Mouse (Mus musculus): ENCODE measurements at regions not wholly inside any gene's neighbourhood (a gene's known extent, or its start where the extent isn't known, plus 50 kb on each side); places are given as distances from the start of the nearest gene placed in this dataset.

DNA sequence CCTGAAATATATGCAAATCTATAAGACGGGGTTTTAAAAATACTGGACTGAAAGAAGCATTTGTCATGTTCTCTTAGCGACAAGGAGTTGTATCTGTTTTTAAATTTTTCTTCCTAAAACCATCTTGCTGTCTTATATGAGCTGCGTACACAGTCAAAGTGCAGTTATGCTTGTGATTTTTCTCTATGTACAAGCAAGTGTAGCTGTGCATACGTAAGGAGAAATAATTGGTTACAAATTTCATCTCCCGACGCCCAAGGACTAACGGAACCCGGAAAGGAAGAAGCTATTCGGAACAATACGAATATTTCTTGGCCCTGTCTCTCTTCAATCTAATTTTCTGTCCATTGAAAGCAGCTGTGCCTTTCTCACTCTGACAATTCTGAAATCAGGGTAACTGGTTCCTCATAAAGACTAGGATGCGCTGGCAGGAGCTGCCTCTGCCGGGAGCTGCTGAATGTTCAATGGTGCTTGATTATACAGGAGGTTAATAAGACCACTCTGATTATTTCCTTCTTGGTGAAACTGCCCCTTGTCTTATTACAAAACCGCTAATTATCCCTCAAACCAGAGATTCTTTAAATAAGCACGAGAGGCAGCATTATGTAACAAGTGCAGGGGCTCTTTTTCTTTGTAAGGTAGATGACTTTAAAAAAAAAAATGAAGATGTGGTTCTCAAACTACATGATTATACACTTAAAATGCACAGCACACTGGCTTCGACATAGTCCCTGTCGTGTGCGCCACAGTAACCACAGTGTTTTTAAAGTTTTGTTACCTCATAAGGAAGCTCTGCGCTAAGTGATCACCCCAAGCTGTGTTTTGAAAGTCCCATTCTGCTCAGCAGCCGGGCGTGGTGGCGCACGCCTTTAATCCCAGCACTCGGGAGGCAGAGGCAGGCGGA lies 296.8 kb downstream of the Spry2 start:
- ATAC-seq (ENCODE audit: extremely low read depth, insufficient number of reproducible peaks, low FRiP score, poor library complexity, severe bottlenecking) (no peak), DNase-seq (ENCODE audit: low spot score) (no peak)
- Histone ChIP-seq H3K36me3 (replicated peaks) (no peaks in the 10 kb centered on the region), H3K4me1 (ENCODE audit: insufficient read depth, low read depth, low read length) (no peaks in the 10 kb centered on the region), H3K27me3 (ENCODE audit: insufficient read depth, low read length) (no peaks in the 10 kb centered on the region), H3K4me3 (ENCODE audit: low read depth, low read length) (no peak overlapping the region), H3K9me3 (replicated peaks) (peaks cover 33% of the 10 kb centered on the region)
- TF ChIP-seq GATA1 (IDR thresholded peaks at IDR 0.05; ENCODE audit: borderline replicate concordance, low read length) (no peak), GATA2 (IDR thresholded peaks at IDR 0.05; ENCODE audit: borderline replicate concordance, low read depth, low read length) (no peak), POLR2AphosphoS5 (IDR thresholded peaks at IDR 0.05; ENCODE audit: insufficient replicate concordance, low read depth, low read length) (no peak), CTCF (IDR thresholded peaks at IDR 0.05; ENCODE audit: low read depth, low read length) (no peak), TAL1 (conservative IDR thresholded peaks at IDR 0.05; ENCODE audit: low read depth, low read length) (no peak)

DNA sequence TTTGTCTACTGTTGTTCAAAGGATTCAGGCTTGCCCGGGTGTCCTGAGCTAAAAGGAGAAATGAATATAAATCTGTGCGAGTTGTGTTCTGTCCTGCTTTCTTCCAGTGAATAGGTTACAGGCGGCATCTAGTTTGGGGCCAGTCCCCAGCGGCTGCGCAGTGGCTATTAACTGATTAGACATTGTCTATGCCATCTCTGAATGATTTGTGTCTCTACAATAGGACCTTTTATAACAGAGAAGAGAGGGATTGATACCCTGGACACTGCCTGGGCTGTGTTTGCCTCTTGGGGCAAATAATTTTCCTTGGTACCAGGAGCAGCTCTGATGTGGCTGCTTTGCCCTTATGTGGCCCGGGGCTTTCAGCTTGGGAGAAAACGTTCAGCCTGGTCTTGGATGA lies 306.9 kb downstream of the Spry2 start:
- ATAC-seq (ENCODE audit: extremely low read depth, insufficient number of reproducible peaks, low FRiP score, poor library complexity, severe bottlenecking) (no peak), DNase-seq (ENCODE audit: low spot score) (no peak)
- Histone ChIP-seq H3K4me1 (ENCODE audit: insufficient read depth, low read depth, low read length) (no peaks in the 10 kb centered on the region), H3K4me3 (ENCODE audit: low read depth, low read length) (no peak overlapping the region), H3K27me3 (ENCODE audit: insufficient read depth, low read length) (no peaks in the 10 kb centered on the region), H3K9me3 (replicated peaks) (peaks cover 64% of the 10 kb centered on the region), H3K36me3 (replicated peaks) (no peaks in the 10 kb centered on the region)
- TF ChIP-seq GATA2 (IDR thresholded peaks at IDR 0.05; ENCODE audit: borderline replicate concordance, low read depth, low read length), result no peak
- no peak for TF ChIP-seq POLR2AphosphoS5 (IDR thresholded peaks at IDR 0.05; ENCODE audit: insufficient replicate concordance, low read depth, low read length)
- TF ChIP-seq CTCF (IDR thresholded peaks at IDR 0.05; ENCODE audit: low read depth, low read length), result no peak
- TF ChIP-seq GATA1 (IDR thresholded peaks at IDR 0.05; ENCODE audit: borderline replicate concordance, low read length), result no peak
- TF ChIP-seq TAL1 (conservative IDR thresholded peaks at IDR 0.05; ENCODE audit: low read depth, low read length), result no peak

DNA sequence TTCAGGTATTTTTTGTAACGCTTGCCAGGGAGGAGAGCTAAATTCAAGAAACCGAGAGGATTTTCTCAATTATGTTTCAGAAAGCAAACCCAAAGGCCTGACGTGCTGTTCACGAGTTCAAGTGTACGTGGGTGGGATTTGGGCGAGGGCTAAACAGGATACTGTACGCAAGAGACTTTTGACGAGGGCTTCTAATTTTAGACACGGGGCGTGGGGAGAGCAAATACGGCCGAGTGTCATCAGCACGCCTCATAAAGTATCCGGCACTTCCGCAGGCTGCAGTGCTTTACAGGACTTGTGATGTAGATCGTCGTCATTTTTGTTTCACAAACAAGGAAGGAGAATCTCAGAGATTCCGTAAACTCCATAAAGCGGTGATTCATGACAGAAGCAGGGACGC lies 307.4 kb downstream of the Spry2 start:
- no peak for TF ChIP-seq GATA1 (IDR thresholded peaks at IDR 0.05; ENCODE audit: borderline replicate concordance, low read length)
- TF ChIP-seq TAL1 (conservative IDR thresholded peaks at IDR 0.05; ENCODE audit: low read depth, low read length), result no peak
- no peak for TF ChIP-seq GATA2 (IDR thresholded peaks at IDR 0.05; ENCODE audit: borderline replicate concordance, low read depth, low read length)
- no peak for TF ChIP-seq POLR2AphosphoS5 (IDR thresholded peaks at IDR 0.05; ENCODE audit: insufficient replicate concordance, low read depth, low read length)
- TF ChIP-seq CTCF (IDR thresholded peaks at IDR 0.05; ENCODE audit: low read depth, low read length), result no peak
- no peak overlapping the region for H3K4me3 ChIP-seq (ENCODE audit: low read depth, low read length)
- H3K9me3 ChIP-seq (replicated peaks), result peaks cover 60% of the 10 kb centered on the region
- H3K36me3 ChIP-seq (replicated peaks), result no peaks in the 10 kb centered on the region
- H3K4me1 ChIP-seq (ENCODE audit: insufficient read depth, low read depth, low read length), result no peaks in the 10 kb centered on the region
- no peaks in the 10 kb centered on the region for H3K27me3 ChIP-seq (ENCODE audit: insufficient read depth, low read length)
- DNase-seq (ENCODE audit: low spot score) (no peak), ATAC-seq (ENCODE audit: extremely low read depth, insufficient number of reproducible peaks, low FRiP score, poor library complexity, severe bottlenecking) (no peak)

DNA sequence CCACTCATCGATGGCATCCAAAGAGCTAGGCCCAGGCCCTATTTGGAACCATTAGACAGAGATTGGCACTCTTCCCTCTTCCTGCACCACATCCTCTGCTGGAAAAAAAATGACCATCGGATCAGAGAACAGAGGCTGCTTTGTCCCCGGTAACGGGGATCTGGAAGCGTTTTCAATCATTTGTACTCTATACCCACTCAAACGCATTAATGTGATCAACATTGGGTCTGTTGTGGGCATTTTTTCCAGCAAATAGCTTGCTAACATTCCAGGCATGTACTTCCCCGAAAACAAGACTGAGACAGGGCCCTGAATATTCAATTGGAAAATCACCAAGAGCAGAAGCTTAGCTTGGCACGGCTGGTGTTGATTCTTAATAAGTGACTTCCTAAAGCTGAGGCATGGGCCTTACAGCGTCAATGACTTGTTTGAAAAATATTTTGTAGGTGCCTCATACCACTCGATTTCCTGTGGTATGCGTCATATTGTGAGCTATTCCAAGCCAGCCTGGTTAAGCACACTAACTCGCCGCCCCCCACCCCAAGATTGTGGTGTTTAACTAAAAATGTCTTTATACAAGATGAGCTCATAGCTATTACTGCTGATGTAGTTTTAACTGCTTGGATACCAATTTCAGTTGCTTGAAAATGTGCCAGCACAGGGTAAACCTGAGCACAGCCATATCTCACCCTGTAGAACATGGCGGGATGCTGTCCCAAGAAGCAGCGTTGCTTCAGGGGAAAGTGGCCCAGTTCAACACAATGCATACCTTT lies 308.0 kb downstream of the Spry2 start:
- Histone ChIP-seq H3K9me3 (replicated peaks) (peaks cover 58% of the 10 kb centered on the region), H3K36me3 (replicated peaks) (no peaks in the 10 kb centered on the region), H3K4me3 (ENCODE audit: low read depth, low read length) (no peak overlapping the region), H3K27me3 (ENCODE audit: insufficient read depth, low read length) (no peaks in the 10 kb centered on the region), H3K4me1 (ENCODE audit: insufficient read depth, low read depth, low read length) (no peaks in the 10 kb centered on the region)
- TF ChIP-seq GATA2 (IDR thresholded peaks at IDR 0.05; ENCODE audit: borderline replicate concordance, low read depth, low read length) (no peak), CTCF (IDR thresholded peaks at IDR 0.05; ENCODE audit: low read depth, low read length) (no peak), TAL1 (conservative IDR thresholded peaks at IDR 0.05; ENCODE audit: low read depth, low read length) (no peak), GATA1 (IDR thresholded peaks at IDR 0.05; ENCODE audit: borderline replicate concordance, low read length) (no peak), POLR2AphosphoS5 (IDR thresholded peaks at IDR 0.05; ENCODE audit: insufficient replicate concordance, low read depth, low read length) (no peak)
- ATAC-seq (ENCODE audit: extremely low read depth, insufficient number of reproducible peaks, low FRiP score, poor library complexity, severe bottlenecking) (no peak), DNase-seq (ENCODE audit: low spot score) (no peak)

DNA sequence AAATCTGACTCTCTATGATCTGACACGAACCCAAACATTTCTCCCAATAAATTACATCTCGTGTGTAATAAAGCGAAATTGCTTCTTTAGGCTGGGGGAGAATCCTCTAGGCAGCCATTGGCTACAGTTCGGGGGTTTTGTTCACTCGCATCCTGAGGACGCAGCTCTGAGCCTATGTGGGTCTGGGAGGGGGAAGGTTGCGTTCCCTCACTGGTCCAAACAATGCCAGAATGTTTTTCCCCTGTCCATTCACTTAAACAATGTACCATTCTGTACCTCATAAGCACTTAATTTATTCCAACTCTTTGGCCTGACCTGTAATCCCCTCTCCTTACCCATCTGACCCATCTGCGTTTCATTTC lies 308.6 kb downstream of the Spry2 start:
- no peak for DNase-seq (ENCODE audit: low spot score)
- Histone ChIP-seq H3K4me1 (ENCODE audit: insufficient read depth, low read depth, low read length) (no peaks in the 10 kb centered on the region), H3K27me3 (ENCODE audit: insufficient read depth, low read length) (no peaks in the 10 kb centered on the region), H3K4me3 (ENCODE audit: low read depth, low read length) (no peak overlapping the region), H3K9me3 (replicated peaks) (peaks cover 60% of the 10 kb centered on the region), H3K36me3 (replicated peaks) (no peaks in the 10 kb centered on the region)
- TF ChIP-seq GATA2 (IDR thresholded peaks at IDR 0.05; ENCODE audit: borderline replicate concordance, low read depth, low read length) (no peak), CTCF (IDR thresholded peaks at IDR 0.05; ENCODE audit: low read depth, low read length) (no peak), POLR2AphosphoS5 (IDR thresholded peaks at IDR 0.05; ENCODE audit: insufficient replicate concordance, low read depth, low read length) (no peak), TAL1 (conservative IDR thresholded peaks at IDR 0.05; ENCODE audit: low read depth, low read length) (no peak), GATA1 (IDR thresholded peaks at IDR 0.05; ENCODE audit: borderline replicate concordance, low read length) (no peak)
- ATAC-seq (ENCODE audit: extremely low read depth, insufficient number of reproducible peaks, low FRiP score, poor library complexity, severe bottlenecking), result no peak

DNA sequence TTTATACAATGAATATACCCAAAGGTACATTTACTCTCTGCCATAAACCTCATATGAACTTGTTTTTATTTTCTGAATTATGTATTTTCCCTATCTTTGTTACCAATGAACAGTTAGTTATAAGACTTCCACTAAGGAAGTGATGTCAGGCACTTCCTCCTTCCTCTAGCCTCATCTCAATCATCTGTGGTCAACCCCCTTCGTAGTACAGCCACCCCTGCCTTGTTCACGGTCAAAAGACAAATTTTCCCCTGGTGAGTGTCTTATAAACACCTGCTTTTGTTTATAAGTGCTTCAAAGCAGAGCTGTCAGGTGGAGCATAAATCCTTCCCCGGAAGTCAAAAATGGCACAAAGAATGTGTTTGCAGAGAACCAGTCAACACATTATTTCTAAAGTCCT lies 312.0 kb downstream of the Spry2 start:
- no peaks in the 10 kb centered on the region for H3K27me3 ChIP-seq (ENCODE audit: insufficient read depth, low read length)
- peaks cover 38% of the 10 kb centered on the region for H3K9me3 ChIP-seq (replicated peaks)
- no peaks in the 10 kb centered on the region for H3K36me3 ChIP-seq (replicated peaks)
- no peaks in the 10 kb centered on the region for H3K4me1 ChIP-seq (ENCODE audit: insufficient read depth, low read depth, low read length)
- DNase-seq (ENCODE audit: low spot score) (no peak), ATAC-seq (ENCODE audit: extremely low read depth, insufficient number of reproducible peaks, low FRiP score, poor library complexity, severe bottlenecking) (no peak)
- no peak for TF ChIP-seq GATA2 (IDR thresholded peaks at IDR 0.05; ENCODE audit: borderline replicate concordance, low read depth, low read length)
- no peak for TF ChIP-seq TAL1 (conservative IDR thresholded peaks at IDR 0.05; ENCODE audit: low read depth, low read length)
- TF ChIP-seq GATA1 (IDR thresholded peaks at IDR 0.05; ENCODE audit: borderline replicate concordance, low read length), result no peak
- TF ChIP-seq CTCF (IDR thresholded peaks at IDR 0.05; ENCODE audit: low read depth, low read length), result no peak
- TF ChIP-seq POLR2AphosphoS5 (IDR thresholded peaks at IDR 0.05; ENCODE audit: insufficient replicate concordance, low read depth, low read length), result no peak
- H3K4me3 ChIP-seq (ENCODE audit: low read depth, low read length), result no peak overlapping the region
